Comparison of ENCODE assay signal across 17 mouse cellular contexts in the genomic region with DNA sequence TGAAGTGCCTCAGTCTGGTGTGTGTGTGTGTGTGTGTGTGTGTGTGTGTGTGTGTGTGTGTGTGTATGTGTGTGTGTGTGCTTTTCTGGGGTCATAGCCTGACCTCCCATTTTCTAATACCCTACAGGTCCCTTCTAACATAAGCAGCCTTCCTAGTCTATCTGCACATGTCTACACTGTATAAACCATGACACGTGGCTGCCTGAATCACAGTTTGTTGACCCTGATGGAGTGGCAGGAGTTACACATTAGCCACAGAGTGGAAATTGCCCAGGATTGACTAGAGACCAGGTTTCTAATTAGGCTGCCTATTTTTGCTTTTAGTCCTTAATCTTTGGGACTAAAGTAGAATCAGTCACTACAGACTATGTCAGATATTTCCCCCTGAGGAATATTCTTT. TPM values are rescaled to one million over a fixed set of nuclear protein-coding genes. Genes with fewer than 3 reads are reported as not detected.
DNase-seq lines count a peak whose midpoint lies in the region; ATAC-seq and TF ChIP-seq lines count a peak whose summit lies in the region.
"Had no signal": no experiment of that assay in that cellular context is flagged by ENCODE, and none has a peak within 500 bp of the region (broad histone marks: within the 10 kb centered on the region; RNA-seq: fewer than 3 reads in every experiment).

No protein-coding gene starts in this region.

- H3K27me3 ChIP-seq in CH12.LX (replicated peaks) = no peaks in the 10 kb centered on the region
- H3K27me3 ChIP-seq in intestine, embryonic 15.5 days (replicated peaks) = no peaks in the 10 kb centered on the region
- H3K27me3 ChIP-seq in kidney, postnatal 0 days (ENCODE audit: insufficient read depth, low read length) = no peaks in the 10 kb centered on the region
- no peaks in the 10 kb centered on the region for H3K27me3 ChIP-seq in liver, embryonic 16.5 days (ENCODE audit: control insufficient read depth, insufficient read depth, low read depth, low read length)
- H3K27me3 ChIP-seq in forebrain, embryonic 14.5 days (replicated peaks; ENCODE audit: control insufficient read depth, insufficient read depth, low read length) = no peaks in the 10 kb centered on the region
- H3K27me3 ChIP-seq: forebrain, embryonic 13.5 days; hindbrain, embryonic 12.5 days; limb, embryonic 15.5 days; neural tube, embryonic 13.5 days had no signal

- dilution Hi-C loops in CH12.LX (cut with MboI; ENCODE audit: extremely low pct_ligation_motif_present, extremely low pct_unique_long_range_greater_than_20kb, low sequenced_read_pairs) = no loop called here

- peak overlapping the region; percentile 47; the same call in 1 of the 2 replicates for H3K4me2 ChIP-seq in CH12.LX (ENCODE audit: insufficient read depth, low read depth, poor library complexity, severe bottlenecking)
- no peak overlapping the region for H3K4me2 ChIP-seq in intestine, embryonic 15.5 days (replicated peaks)
- peak overlapping the region; percentile 1; the same call in 1 of the 2 replicates for H3K4me2 ChIP-seq in kidney, postnatal 0 days (ENCODE audit: low read length)
- H3K4me2 ChIP-seq in liver, embryonic 16.5 days (ENCODE audit: low read depth, low read length) = 0 out of 2 replicates have a peak overlapping the region, but pooled peaks have one; percentile 17
- H3K4me2 ChIP-seq in forebrain, embryonic 14.5 days (ENCODE audit: low read length) = no peak overlapping the region
- H3K4me2 ChIP-seq: forebrain, embryonic 13.5 days; hindbrain, embryonic 12.5 days; limb, embryonic 15.5 days; neural tube, embryonic 13.5 days had no signal

- H3K9me3 ChIP-seq in CH12.LX (replicated peaks; ENCODE audit: low read length) = no peaks in the 10 kb centered on the region
- no peaks in the 10 kb centered on the region for H3K9me3 ChIP-seq in intestine, embryonic 15.5 days
- H3K9me3 ChIP-seq in kidney, postnatal 0 days (replicated peaks; ENCODE audit: low read length) = no peaks in the 10 kb centered on the region
- H3K9me3 ChIP-seq in liver, embryonic 16.5 days (replicated peaks; ENCODE audit: control insufficient read depth, low read length) = no peaks in the 10 kb centered on the region
- no peaks in the 10 kb centered on the region for H3K9me3 ChIP-seq in forebrain, embryonic 14.5 days (replicated peaks; ENCODE audit: control insufficient read depth, low read length)
- H3K9me3 ChIP-seq: forebrain, embryonic 13.5 days; hindbrain, embryonic 12.5 days; limb, embryonic 15.5 days; megakaryocyte, embryonic 14.5 days; neural tube, embryonic 13.5 days had no signal

- DNase-seq in CH12.LX (ENCODE audit: extremely low read depth) = no peak
- peak; percentile 49 for DNase-seq in kidney, postnatal 0 days (ENCODE audit: low spot score)
- DNase-seq in forebrain, embryonic 14.5 days (ENCODE audit: low spot score) = no peak
- no peak for DNase-seq in urinary bladder, adult 18-20 months (ENCODE audit: low spot score in 2 of 2)
- DNase-seq: adrenal gland, postnatal 10 days; cerebellum, adult 8-10 months; retina, postnatal 1 day; thymus, postnatal 14 days had no signal

- peaks cover 39 to 67% of the 10 kb centered on the region in 2 experiments for H3K4me1 ChIP-seq in CH12.LX (ENCODE audit: control insufficient read depth in 1 of 2, insufficient read depth in 2 of 2)
- H3K4me1 ChIP-seq in intestine, embryonic 15.5 days (replicated peaks) = peaks cover 30% of the 10 kb centered on the region
- H3K4me1 ChIP-seq in kidney, postnatal 0 days (replicated peaks; ENCODE audit: insufficient read depth, low read length) = peaks cover 16% of the 10 kb centered on the region; the same call in 1 of the 2 replicates
- no peaks in the 10 kb centered on the region; the same call in 1 of the 2 replicates for H3K4me1 ChIP-seq in liver, embryonic 16.5 days (ENCODE audit: control insufficient read depth, low read depth, low read length)
- 0 out of 2 replicates have a peak, but pooled peaks cover 3% of the 10 kb centered on the region for H3K4me1 ChIP-seq in forebrain, embryonic 14.5 days (ENCODE audit: control insufficient read depth, insufficient read depth, low read length)
- H3K4me1 ChIP-seq: megakaryocyte, embryonic 14.5 days had no signal

- H3K79me2 ChIP-seq in CH12.LX (replicated peaks; ENCODE audit: control insufficient read depth, extremely low read depth, insufficient read depth, poor library complexity, severe bottlenecking) = peaks cover 8% of the 10 kb centered on the region

- no peak for TF ChIP-seq CTCF in CH12.LX (conservative IDR thresholded peaks at IDR 0.05 in 1 of 2, IDR thresholded peaks at IDR 0.05 in 1 of 2; ENCODE audit: low read depth in 2 of 2, low read length in 2 of 2)
- TF ChIP-seq CTCF in kidney, postnatal 0 days (IDR thresholded peaks at IDR 0.05; ENCODE audit: low read depth) = no peak

- peak; percentile 82 for ATAC-seq in intestine, embryonic 15.5 days
- peak; percentile 82 for ATAC-seq in kidney, postnatal 0 days (replicated peaks; ENCODE audit: low FRiP score, low read depth)
- ATAC-seq in liver, embryonic 16.5 days (ENCODE audit: low read depth) = peak; percentile 82
- no peak for ATAC-seq in forebrain, embryonic 14.5 days
- no peak for ATAC-seq in erythroblast, adult 5-6 weeks (replicated peaks; ENCODE audit: low FRiP score, poor library complexity, severe bottlenecking)
- ATAC-seq: forebrain, embryonic 13.5 days had no signal

- 21% methylated on average over 1 of the region's 1 CpGs for WGBS in intestine, embryonic 15.5 days
- WGBS in kidney, postnatal 0 days = 27% methylated on average over 1 of the region's 1 CpGs
- WGBS in liver, embryonic 16.5 days (ENCODE audit: insufficient replicate concordance) = 41% methylated on average over 1 of the region's 1 CpGs
- WGBS in forebrain, embryonic 14.5 days = 62% methylated on average over 1 of the region's 1 CpGs

- in situ Hi-C loops in CH12.LX (cut with MboI; ENCODE audit: low pct_ligation_motif_present, low pct_unique_long_range_greater_than_20kb, low sequenced_read_pairs) = loop anchor here (5.0 to 10.0 kb wide), 2 partner anchors 34 to 191 kb away; no protein-coding TSS in a partner anchor

- peak overlapping the region; percentile 70 for H3K9ac ChIP-seq in CH12.LX (ENCODE audit: insufficient read depth, low read depth)
- H3K9ac ChIP-seq in intestine, embryonic 15.5 days = no peak overlapping the region
- H3K9ac ChIP-seq in kidney, postnatal 0 days (ENCODE audit: low read depth, low read length) = no peak overlapping the region
- no peak overlapping the region for H3K9ac ChIP-seq in liver, embryonic 16.5 days (ENCODE audit: low read depth, low read length)
- no peak overlapping the region for H3K9ac ChIP-seq in forebrain, embryonic 14.5 days (ENCODE audit: low read length)
- H3K9ac ChIP-seq: forebrain, embryonic 13.5 days; hindbrain, embryonic 12.5 days; limb, embryonic 15.5 days; neural tube, embryonic 13.5 days had no signal

- TF ChIP-seq RAD21 in CH12.LX (IDR thresholded peaks at IDR 0.05; ENCODE audit: low read depth, low read length) = no peak

- peaks cover 4 to 46% of the 10 kb centered on the region in 2 experiments for H3K36me3 ChIP-seq in CH12.LX (replicated peaks in 1 of 2; ENCODE audit: control insufficient read depth in 1 of 2, insufficient read depth in 1 of 2, low read length in 1 of 2)
- H3K36me3 ChIP-seq in intestine, embryonic 15.5 days = no peaks in the 10 kb centered on the region
- no peaks in the 10 kb centered on the region for H3K36me3 ChIP-seq in kidney, postnatal 0 days (ENCODE audit: insufficient read depth, low read length)
- no peaks in the 10 kb centered on the region for H3K36me3 ChIP-seq in liver, embryonic 16.5 days (ENCODE audit: control insufficient read depth, insufficient read depth)
- no peaks in the 10 kb centered on the region for H3K36me3 ChIP-seq in forebrain, embryonic 14.5 days (ENCODE audit: control insufficient read depth, insufficient read depth, low read length)
- H3K36me3 ChIP-seq: hindbrain, embryonic 12.5 days; limb, embryonic 15.5 days; neural tube, embryonic 13.5 days had no signal

- H3K4me3 ChIP-seq in CH12.LX (replicated peaks in 1 of 3; ENCODE audit: low read depth in 2 of 3, low read length in 2 of 3, poor library complexity in 1 of 3) = peak overlapping the region; percentile 54 to 90 (median 82)
- no peak overlapping the region for H3K4me3 ChIP-seq in intestine, embryonic 15.5 days (replicated peaks)
- no peak overlapping the region for H3K4me3 ChIP-seq in kidney, postnatal 0 days (replicated peaks; ENCODE audit: low read depth, low read length)
- H3K4me3 ChIP-seq in liver, embryonic 16.5 days (ENCODE audit: low read depth, low read length) = no peak overlapping the region
- no peak overlapping the region for H3K4me3 ChIP-seq in forebrain, embryonic 14.5 days (ENCODE audit: low read depth, low read length)
- H3K4me3 ChIP-seq: forebrain, embryonic 13.5 days; hindbrain, embryonic 12.5 days; layer of hippocampus, adult 2 months; limb, embryonic 15.5 days; megakaryocyte, embryonic 14.5 days; neural tube, embryonic 13.5 days had no signal

- no peak for TF ChIP-seq EP300 in CH12.LX (IDR thresholded peaks at IDR 0.05; ENCODE audit: low read length)

- H3K27ac ChIP-seq in CH12.LX (ENCODE audit: insufficient read depth, low read depth) = peak overlapping the region; percentile 55; the same call in 1 of the 2 replicates
- no peak overlapping the region for H3K27ac ChIP-seq in intestine, embryonic 15.5 days
- H3K27ac ChIP-seq in kidney, postnatal 0 days = no peak overlapping the region
- no peak overlapping the region for H3K27ac ChIP-seq in liver, embryonic 16.5 days (ENCODE audit: low read length)
- no peak overlapping the region for H3K27ac ChIP-seq in forebrain, embryonic 14.5 days (ENCODE audit: low read depth, low read length)
- H3K27ac ChIP-seq: forebrain, embryonic 13.5 days; hindbrain, embryonic 12.5 days; layer of hippocampus, adult 2 months; limb, embryonic 15.5 days; neural tube, embryonic 13.5 days had no signal

- TF ChIP-seq POLR2A in CH12.LX (IDR thresholded peaks at IDR 0.05; ENCODE audit: low read depth, low read length) = no peak

TF ChIP-seq in CH12.LX, 34 proteins besides CTCF, POLR2A, EP300 and RAD21 (continues in another document):
- TF ChIP-seq ELF1 (IDR thresholded peaks at IDR 0.05; ENCODE audit: low read depth, low read length) = no peak
- TF ChIP-seq MEF2A (IDR thresholded peaks at IDR 0.05; ENCODE audit: borderline replicate concordance, low read depth, low read length) = no peak
- TF ChIP-seq MXI1 (IDR thresholded peaks at IDR 0.05; ENCODE audit: low read depth, low read length) = peak; percentile 53; the same call in 1 of the 2 replicates
- TF ChIP-seq MAX (IDR thresholded peaks at IDR 0.05; ENCODE audit: low read length) = peak; percentile 80

RNA-seq across cellular contexts. Expression of a gene that starts 1.3 kb away (rescaled TPM):
- total RNA-seq in CH12.LX (2012; rRNA removed) = 62.5 and 93.9 TPM in 2 replicates
- total RNA-seq in CH12.LX (2014; rRNA removed) = 127 and 139 TPM in 2 replicates
- polyA plus RNA-seq in CH12.LX (2012; ENCODE audit: insufficient read length, low read depth) = 47.0 and 63.3 TPM in 2 replicates
- 0.16 and 0.28 TPM in 2 replicates for polyA plus RNA-seq in intestine, embryonic 15.5 days (2015; fragmentation: Nextera tagmentation; extraction: Ambion mirVana)
- 0.55 and 0.77 TPM in 2 replicates for polyA plus RNA-seq in kidney, postnatal 0 days (2015; fragmentation: Nextera tagmentation; extraction: Ambion mirVana)
- 0.11 and 0.20 TPM in 2 replicates for polyA plus RNA-seq in liver, embryonic 16.5 days (2015; fragmentation: Nextera tagmentation; extraction: Ambion mirVana)
- polyA plus RNA-seq in forebrain, embryonic 14.5 days (2014; fragmentation: Nextera tagmentation; extraction: Ambion mirVana) = not detected in 2 replicates
- not detected in 2 replicates for total RNA-seq in erythroblast, adult 5-6 weeks (2015; ENCODE audit: low replicate concordance)
- not detected in 2 replicates for total RNA-seq in erythroblast, adult 5-6 weeks (2017; ENCODE audit: low replicate concordance)
- total RNA-seq: layer of hippocampus, adult 2 months had no signal
- polyA plus RNA-seq: forebrain, embryonic 13.5 days; neural tube, embryonic 13.5 days had no signal

Comparison
In these comparisons a context has a peak if more than half of its experiments do, and no peak if none do; other contexts are left out.
1. H3K4me2 ChIP-seq: peak in CH12.LX (single experiment), kidney, postnatal 0 days (single experiment) and liver, embryonic 16.5 days (single experiment); none in intestine, embryonic 15.5 days (single experiment) and forebrain, embryonic 14.5 days (single experiment).
2. H3K4me3 ChIP-seq: peak in CH12.LX (3 of 3); none in intestine, embryonic 15.5 days (single experiment), kidney, postnatal 0 days (single experiment), liver, embryonic 16.5 days (single experiment) and forebrain, embryonic 14.5 days (single experiment).
3. ATAC-seq: peak in intestine, embryonic 15.5 days (single experiment), kidney, postnatal 0 days (single experiment) and liver, embryonic 16.5 days (single experiment); none in forebrain, embryonic 14.5 days (single experiment) and erythroblast, adult 5-6 weeks (single experiment).
4. RNA of a gene that starts 1.3 kb away (polyA plus RNA-seq): 47.0 to 63.3 TPM in CH12.LX; 0.55 to 0.77 TPM in kidney, postnatal 0 days, 0.16 to 0.28 TPM in intestine, embryonic 15.5 days, 0.11 to 0.20 TPM in liver, embryonic 16.5 days and not detected in forebrain, embryonic 14.5 days; every median in the first group is over 10 times any median in the second.